Mouse (Mus musculus) macrophage (primary cell): ENCODE results near the gene Trp53tg5. TPM values are rescaled to one million over a fixed set of nuclear protein-coding genes. Genes with fewer than 3 reads are reported as not detected.

Source experiments
- H3K27ac ChIP-seq: fragments of 350-480 bp; formaldehyde crosslinking; 2 replicates; pipeline ENCODE4 v1.9.0; 2021
- H3K36me3 ChIP-seq: fragments of 350-480 bp; formaldehyde crosslinking; 2 replicates; pipeline ENCODE4 v1.9.0; 2021; ENCODE audit errors: inconsistent target
- H3K4me3 ChIP-seq: fragments of 350-480 bp; formaldehyde crosslinking; 2 replicates; pipeline ENCODE4 v1.9.0; 2021; ENCODE audit errors: inconsistent target
- H3K79me2 ChIP-seq: fragments of 350-480 bp; formaldehyde crosslinking; 2 replicates; pipeline ENCODE4 v1.9.0; 2021; ENCODE audit errors: inconsistent target
- WGBS: methylation state at CpG from one replicate; pipeline ENCODE4 v1.1.7; 2026; ENCODE audit warnings: inconsistent platforms; ENCODE audit not compliant: missing documents; 5-methylcytosine and 5-hydroxymethylcytosine counted together
- polyA plus RNA-seq: library from polyadenylated mRNA; stranded (reverse); fragments of 250-400 nt; gene quantifications from 3 replicates; pipeline ENCODE4 v1.2.4, GENCODE M21; 2018; ENCODE audit warnings: inconsistent platforms

Gene Trp53tg5
- polyA plus RNA-seq, 1 experiment from 2014 or later: not detected

- Histone ChIP-seq H3K4me3 (no peak overlapping the region), H3K27ac (no peak overlapping the region), H3K79me2 (no peaks in the 10 kb centered on the region), H3K36me3 (peaks cover 56% of the 10 kb centered on the region)
- whole genome bisulfite sequencing: 93% methylated on average over 4 of the region's 4 CpGs
Measured at GRCm38 (mm10) chr2:164505619-164506347, 32.3 kb upstream of the Trp53tg5 start.

GRCm38 (mm10) chr2:164504919-164505318 lies 31.4 kb upstream of the Trp53tg5 start:
- 97% methylated on average over 3 of the region's 3 CpGs for WGBS
- H3K27ac ChIP-seq: no peak overlapping the region
- H3K36me3 ChIP-seq: peaks cover 63% of the 10 kb centered on the region

GRCm38 (mm10) chr2:164500511-164500910 lies 27.0 kb upstream of the Trp53tg5 start:
- peaks cover 20% of the 10 kb centered on the region for H3K79me2 ChIP-seq
- no peak overlapping the region for H3K4me3 ChIP-seq
- peaks cover 53% of the 10 kb centered on the region for H3K36me3 ChIP-seq
- WGBS: 93% methylated on average over 7 of the region's 7 CpGs
- H3K27ac ChIP-seq: no peak overlapping the region

More at GRCm38 (mm10) chr2:164504919-164505318, 31.4 kb upstream of the Trp53tg5 start:
- Histone ChIP-seq H3K4me3 (no peak overlapping the region), H3K79me2 (no peaks in the 10 kb centered on the region)

GRCm38 (mm10) chr2:164499317-164499716 lies 25.8 kb upstream of the Trp53tg5 start:
- 85% methylated on average over 5 of the region's 5 CpGs for WGBS

GRCm38 (mm10) chr2:164497691-164498268 lies 24.3 kb upstream of the Trp53tg5 start:
- WGBS: 6% methylated on average over 20 of the region's 21 CpGs
- Histone ChIP-seq H3K27ac (peak overlapping the region; percentile 40; the same call in 1 of the 2 replicates), H3K79me2 (peaks cover 20% of the 10 kb centered on the region), H3K36me3 (peaks cover 27% of the 10 kb centered on the region; the same call in 1 of the 2 replicates), H3K4me3 (peak overlapping the region; percentile 97)

More at GRCm38 (mm10) chr2:164499317-164499716, 25.8 kb upstream of the Trp53tg5 start:
- Histone ChIP-seq H3K27ac (no peak overlapping the region), H3K4me3 (no peak overlapping the region), H3K36me3 (peaks cover 43% of the 10 kb centered on the region), H3K79me2 (peaks cover 20% of the 10 kb centered on the region)

GRCm38 (mm10) chr2:164496847-164497690 lies 23.5 kb upstream of the Trp53tg5 start, which contains the start of gene Pigt:
TSS of gene Pigt (plus strand) at chr2:164497520.
- Histone ChIP-seq H3K4me3 (peak within 1 kb of the TSS; percentile 97), H3K79me2 (peaks cover 20% of the 10 kb centered on the region), H3K36me3 (peaks cover 20% of the 10 kb centered on the region; the same call in 1 of the 2 replicates), H3K27ac (peak within 1 kb of the TSS; percentile 46)
- WGBS: 5% methylated on average over 42 of the region's 43 CpGs

GRCm38 (mm10) chr2:164496331-164496730 lies 22.8 kb upstream of the Trp53tg5 start:
- Histone ChIP-seq H3K4me3 (no peak overlapping the region), H3K36me3 (peaks cover 13% of the 10 kb centered on the region; the same call in 1 of the 2 replicates), H3K79me2 (peaks cover 20% of the 10 kb centered on the region), H3K27ac (no peak overlapping the region)
- 0% methylated on average over 1 of the region's 1 CpGs for WGBS

GRCm38 (mm10) chr2:164494126-164494525 lies 20.6 kb upstream of the Trp53tg5 start:
- H3K36me3 ChIP-seq: peaks cover 14% of the 10 kb centered on the region
- peaks cover 17% of the 10 kb centered on the region for H3K79me2 ChIP-seq
- WGBS: 89% methylated on average over 2 of the region's 2 CpGs
- no peak overlapping the region for H3K4me3 ChIP-seq
- no peak overlapping the region for H3K27ac ChIP-seq

GRCm38 (mm10) chr2:164487812-164488211 lies 14.3 kb upstream of the Trp53tg5 start:
- Histone ChIP-seq H3K36me3 (peaks cover 14% of the 10 kb centered on the region), H3K4me3 (no peak overlapping the region), H3K79me2 (no peaks in the 10 kb centered on the region), H3K27ac (no peak overlapping the region)
- WGBS: 91% methylated on average over 9 of the region's 9 CpGs

GRCm38 (mm10) chr2:164487115-164487527 lies 13.6 kb upstream of the Trp53tg5 start:
- Histone ChIP-seq H3K4me3 (peak overlapping the region; percentile 42), H3K79me2 (no peaks in the 10 kb centered on the region), H3K36me3 (peaks cover 14% of the 10 kb centered on the region), H3K27ac (no peak overlapping the region)
- WGBS: 35% methylated on average over 11 of the region's 11 CpGs

GRCm38 (mm10) chr2:164486258-164487114 lies 13.0 kb upstream of the Trp53tg5 start:
- Histone ChIP-seq H3K27ac (no peak overlapping the region), H3K79me2 (no peaks in the 10 kb centered on the region), H3K36me3 (peaks cover 14% of the 10 kb centered on the region), H3K4me3 (peak overlapping the region; percentile 42)
- 1% methylated on average over 61 of the region's 90 CpGs for WGBS

GRCm38 (mm10) chr2:164485681-164486257 lies 12.2 kb upstream of the Trp53tg5 start, which contains the start of gene Dbndd2:
TSS of gene Dbndd2 (plus strand) at chr2:164486106.
- Histone ChIP-seq H3K79me2 (no peaks in the 10 kb centered on the region), H3K36me3 (peaks cover 14% of the 10 kb centered on the region), H3K4me3 (peak within 1 kb of the TSS; percentile 42), H3K27ac (no peak within 1 kb of the TSS)
- WGBS: 10% methylated on average over 24 of the region's 26 CpGs

- no peak overlapping the region for H3K27ac ChIP-seq
- no peak overlapping the region for H3K4me3 ChIP-seq
- peaks cover 2% of the 10 kb centered on the region; the same call in 1 of the 2 replicates for H3K36me3 ChIP-seq
- H3K79me2 ChIP-seq: no peaks in the 10 kb centered on the region
- 48% methylated on average over 10 of the region's 10 CpGs for WGBS
Measured at GRCm38 (mm10) chr2:164470254-164470653, 3.3 kb downstream of the Trp53tg5 start.
